Mouse (Mus musculus): ENCODE results near the gene Ccr1. TPM values are rescaled to one million over a fixed set of nuclear protein-coding genes. Genes with fewer than 3 reads are reported as not detected.

Ccr1 gene
- total RNA-seq (2017) = 0.59 and 0.87 TPM in 2 replicates

GRCm38 (mm10) chr9:123968290-123968912, at the start of gene Ccr1:
TSS of gene Ccr1 (minus strand) at chr9:123968692.
- peak; percentile 73 for ATAC-seq (replicated peaks; ENCODE audit: low read depth, poor library complexity, severe bottlenecking)

DNA sequence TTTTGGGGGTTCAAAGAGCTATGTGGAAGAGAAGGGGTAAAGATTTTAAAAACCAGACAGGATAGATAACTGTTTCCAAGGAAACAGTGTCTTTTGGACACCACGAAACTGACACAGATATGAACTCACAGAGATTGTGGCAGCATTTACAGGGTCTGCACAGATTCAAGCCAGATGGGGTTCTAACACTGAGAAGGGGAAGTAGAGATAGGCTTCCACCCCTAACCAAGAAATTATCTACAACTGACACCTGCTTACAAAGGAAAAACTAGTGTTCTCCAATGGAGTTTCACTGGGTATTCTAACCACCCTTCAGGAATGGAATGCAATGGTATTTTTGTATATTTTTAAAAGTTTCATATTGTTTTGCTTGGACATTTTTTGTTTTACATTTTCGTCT, 47.6 kb upstream of the Ccr1 start:
- ATAC-seq (replicated peaks; ENCODE audit: low read depth, poor library complexity, severe bottlenecking) = peak; percentile 83

GRCm38 (mm10) chr9:124014985-124015652, 46.6 kb upstream of the Ccr1 start:
- no peak for ATAC-seq (replicated peaks; ENCODE audit: low read depth, poor library complexity, severe bottlenecking)

DNA sequence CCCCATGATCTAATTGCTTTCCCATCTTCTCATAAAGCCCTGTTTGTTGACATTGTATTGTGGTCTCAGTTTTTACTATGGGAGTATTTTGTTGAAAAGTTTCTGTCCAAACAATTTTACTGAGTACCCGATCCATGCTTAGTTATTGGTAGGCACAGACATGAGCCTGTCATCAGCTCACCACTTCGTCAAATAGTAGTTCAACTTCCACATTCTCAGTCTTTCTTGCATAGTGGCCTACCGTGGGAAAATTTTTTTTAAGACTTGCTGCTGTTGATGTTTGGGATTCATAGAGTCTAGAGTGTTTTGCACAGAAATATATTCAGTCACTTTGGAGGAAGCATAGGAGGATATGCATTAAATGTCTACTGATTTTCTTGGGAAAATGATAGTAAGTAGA, 44.8 kb upstream of the Ccr1 start:
- no peak for ATAC-seq (replicated peaks; ENCODE audit: low read depth, poor library complexity, severe bottlenecking)

GRCm38 (mm10) chr9:124012691-124013090, 44.2 kb upstream of the Ccr1 start:
- no peak for ATAC-seq (replicated peaks; ENCODE audit: low read depth, poor library complexity, severe bottlenecking)

GRCm38 (mm10) chr9:123999784-124000183, 31.3 kb upstream of the Ccr1 start:
- no peak for ATAC-seq (replicated peaks; ENCODE audit: low read depth, poor library complexity, severe bottlenecking)

GRCm38 (mm10) chr9:123997719-123998118, 29.2 kb upstream of the Ccr1 start:
- ATAC-seq (replicated peaks; ENCODE audit: low read depth, poor library complexity, severe bottlenecking) = peak; percentile 66

GRCm38 (mm10) chr9:123991312-123991906, 22.9 kb upstream of the Ccr1 start:
- peak; percentile 89 for ATAC-seq (replicated peaks; ENCODE audit: low read depth, poor library complexity, severe bottlenecking)

DNA sequence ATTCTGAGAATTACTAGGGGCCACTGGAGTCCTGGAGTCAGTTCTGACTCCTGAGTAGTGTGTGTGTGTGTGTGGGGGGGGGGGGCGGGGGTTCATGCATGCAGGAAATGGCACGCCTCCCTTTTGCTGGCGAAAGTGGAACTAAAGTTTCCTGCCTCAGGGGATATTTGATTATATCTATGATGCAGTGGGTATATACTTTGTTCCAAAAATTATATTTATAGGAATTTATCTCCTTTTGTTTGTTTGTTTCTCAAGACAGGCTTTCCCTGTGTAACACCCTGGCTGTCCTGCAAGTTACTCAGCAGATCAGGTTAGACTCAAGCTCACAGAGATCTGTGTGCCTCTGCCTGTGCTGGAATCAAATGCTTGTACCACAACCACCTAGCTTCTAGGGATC, 21.2 kb upstream of the Ccr1 start:
- no peak for ATAC-seq (replicated peaks; ENCODE audit: low read depth, poor library complexity, severe bottlenecking)

DNA sequence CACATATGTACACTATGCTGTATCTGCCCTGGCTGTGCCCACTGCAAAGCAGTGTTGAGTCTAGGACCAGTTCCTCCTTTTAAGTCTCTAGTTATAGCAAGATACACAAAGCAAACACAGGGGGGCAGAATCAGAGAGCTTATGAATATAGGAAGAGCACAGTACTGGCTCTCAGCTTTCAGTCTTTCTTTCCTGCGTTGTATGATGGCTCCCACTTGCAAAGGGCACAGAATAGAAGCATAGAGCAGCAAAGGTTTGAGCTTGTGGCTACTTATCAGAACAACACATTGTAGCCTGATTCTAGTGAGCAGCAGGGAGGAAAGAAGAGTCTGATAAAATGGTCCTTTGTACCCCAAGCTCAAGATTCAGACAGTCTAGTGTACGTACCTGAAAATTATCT, 17.7 kb upstream of the Ccr1 start:
- ATAC-seq (replicated peaks; ENCODE audit: low read depth, poor library complexity, severe bottlenecking) = peak; percentile 79

- ATAC-seq (replicated peaks; ENCODE audit: low read depth, poor library complexity, severe bottlenecking) = peak; percentile 48
Measured at GRCm38 (mm10) chr9:123984943-123985342, 16.5 kb upstream of the Ccr1 start.

DNA sequence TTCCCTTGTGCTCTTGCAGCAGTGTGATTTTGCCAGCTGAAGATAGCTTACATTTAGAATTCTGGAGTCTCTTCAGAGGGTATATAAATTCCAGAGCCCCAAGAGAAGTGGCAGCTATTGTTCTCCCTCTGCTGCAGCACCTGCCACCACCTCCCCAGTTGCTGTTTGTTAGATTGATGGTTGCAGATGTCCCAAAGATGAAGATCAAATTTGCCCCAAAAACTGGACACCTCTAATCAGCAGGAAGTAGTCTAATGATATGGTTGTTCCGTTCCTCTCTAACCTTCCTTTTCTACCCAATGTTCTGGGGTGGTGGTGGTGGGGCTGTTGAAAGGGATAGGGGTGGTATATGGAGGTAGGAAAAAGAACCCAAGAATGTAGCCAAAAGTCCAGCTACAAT, 14.2 kb upstream of the Ccr1 start:
- no peak for ATAC-seq (replicated peaks; ENCODE audit: low read depth, poor library complexity, severe bottlenecking)

DNA sequence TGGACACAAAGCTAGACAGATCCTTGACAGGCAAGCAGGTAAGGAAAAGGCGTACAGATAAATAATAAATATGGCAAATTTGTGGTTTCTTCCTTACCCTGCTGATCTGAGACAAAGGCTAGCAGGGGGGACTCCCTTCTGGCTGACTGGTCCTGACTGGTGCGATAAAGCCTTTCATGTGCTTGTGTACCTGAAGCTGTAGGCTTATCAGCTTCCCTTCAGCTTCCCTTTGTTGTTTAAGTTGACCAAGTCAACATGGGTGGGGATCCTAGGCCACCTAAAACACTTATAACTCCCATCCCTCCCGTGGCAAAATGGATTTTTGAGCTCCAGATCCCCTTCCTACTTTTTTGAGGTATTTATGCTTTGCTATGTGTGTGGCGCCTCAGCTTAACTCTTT, 13.4 kb upstream of the Ccr1 start:
- ATAC-seq (replicated peaks; ENCODE audit: low read depth, poor library complexity, severe bottlenecking) = no peak

- peak; percentile 16; the same call in 1 of the 2 replicates for ATAC-seq (replicated peaks; ENCODE audit: low read depth, poor library complexity, severe bottlenecking)
Measured at GRCm38 (mm10) chr9:123980858-123981475, 12.5 kb upstream of the Ccr1 start.

- ATAC-seq (replicated peaks; ENCODE audit: low read depth, poor library complexity, severe bottlenecking) = no peak
Measured at GRCm38 (mm10) chr9:123978308-123978707, 9.8 kb upstream of the Ccr1 start, which contains the start of gene Ccr1l1. TSS of gene Ccr1l1 (minus strand) at chr9:123978408.

DNA sequence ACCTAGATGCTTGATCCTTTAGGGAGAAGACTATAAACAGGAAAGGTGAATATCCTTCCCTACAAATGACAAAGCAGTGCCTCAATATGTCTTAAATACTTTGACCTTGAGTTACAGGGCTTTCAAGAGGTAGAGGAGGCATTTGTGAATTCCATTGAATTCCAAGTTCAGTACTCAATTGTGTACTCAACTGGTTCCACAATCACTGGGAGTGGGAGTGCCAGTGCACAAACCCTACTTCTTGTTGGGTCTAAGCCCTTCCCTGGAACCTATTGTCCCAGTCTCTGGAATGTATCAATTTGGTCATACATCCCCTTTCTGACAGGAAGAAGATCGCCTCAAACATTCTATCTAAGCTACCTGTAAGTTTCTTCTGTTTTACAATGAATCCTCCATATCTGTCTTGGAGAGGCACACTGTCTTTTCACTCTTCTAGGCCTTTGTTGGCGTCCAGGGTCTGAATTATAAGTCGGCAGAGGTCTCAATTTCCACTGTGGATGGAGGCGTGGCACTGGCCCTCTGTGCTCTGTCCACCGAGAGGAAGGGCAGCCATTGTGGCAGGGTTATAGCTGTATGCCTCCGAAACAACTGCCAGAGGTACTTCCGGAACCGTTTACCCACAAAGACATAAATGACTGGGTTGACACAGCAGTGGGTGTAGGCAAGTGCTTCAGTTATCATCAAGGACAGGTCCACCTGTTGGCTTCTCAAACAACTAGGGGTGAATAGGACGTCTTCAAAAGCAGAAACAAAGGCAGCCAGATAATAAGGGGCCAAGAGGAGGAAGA, 8.6 kb upstream of the Ccr1 start:
- ATAC-seq (replicated peaks; ENCODE audit: low read depth, poor library complexity, severe bottlenecking) = no peak

DNA sequence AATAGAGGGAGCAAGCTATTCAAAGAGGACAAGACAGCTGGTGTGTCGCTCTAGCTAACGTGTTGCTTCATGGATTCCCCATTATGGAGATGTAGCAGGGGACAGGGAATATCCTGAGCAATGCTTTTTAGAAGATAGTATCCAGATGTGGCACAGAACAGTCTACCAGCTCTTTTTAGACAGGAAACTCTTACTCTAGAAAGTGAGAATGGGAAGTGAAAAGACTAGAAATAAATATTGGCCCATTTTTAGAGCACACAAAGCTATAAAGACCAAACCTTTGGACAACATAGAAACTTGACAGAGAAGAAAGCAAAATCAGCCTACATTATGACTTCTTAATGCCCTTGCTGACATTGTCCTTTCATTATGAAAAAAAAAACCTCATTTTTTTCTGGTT, 7.1 kb upstream of the Ccr1 start:
- no peak for ATAC-seq (replicated peaks; ENCODE audit: low read depth, poor library complexity, severe bottlenecking)

DNA sequence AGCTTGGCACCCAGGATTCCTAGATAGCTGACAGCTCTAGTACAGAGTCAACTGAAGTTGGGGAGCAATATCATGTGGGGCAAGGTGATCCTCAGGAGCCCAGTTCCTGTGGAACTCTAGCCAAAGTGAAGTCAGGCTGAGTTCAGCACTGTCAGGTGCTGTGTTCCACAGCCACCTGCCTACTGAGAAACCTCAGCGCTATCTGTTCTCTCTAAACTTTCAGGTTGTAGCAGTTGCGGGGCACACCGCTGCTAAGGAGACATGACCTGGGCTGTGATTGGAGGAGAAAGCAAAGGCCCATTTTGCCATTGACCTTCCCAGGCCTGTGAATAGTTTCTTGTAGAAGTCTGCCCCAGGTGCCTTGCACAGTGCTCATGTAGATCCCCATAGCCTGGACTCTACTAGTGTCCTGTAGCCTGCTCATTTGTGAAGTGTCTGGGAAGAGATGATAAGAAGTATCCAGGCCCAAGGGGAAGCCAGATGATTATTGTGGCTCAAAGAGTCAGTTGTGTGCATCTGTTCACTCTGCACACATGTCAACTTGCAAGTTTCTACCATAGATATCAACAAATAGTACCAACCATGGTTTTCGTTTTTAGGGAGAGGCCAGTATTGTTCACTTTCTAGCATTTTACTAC, 1.5 kb downstream of the Ccr1 start:
- ATAC-seq (replicated peaks; ENCODE audit: low read depth, poor library complexity, severe bottlenecking) = peak; percentile 39; the same call in 1 of the 2 replicates

- peak; percentile 34; the same call in 1 of the 2 replicates for ATAC-seq (replicated peaks; ENCODE audit: low read depth, poor library complexity, severe bottlenecking)
Measured at GRCm38 (mm10) chr9:123964776-123965175, 3.7 kb downstream of the Ccr1 start.

- ATAC-seq (replicated peaks; ENCODE audit: low read depth, poor library complexity, severe bottlenecking) = no peak
Measured at GRCm38 (mm10) chr9:123960161-123960560, 8.3 kb downstream of the Ccr1 start.

Measured in common myeloid progenitor, adult 5-6 weeks (primary cell).